Mouse (Mus musculus) MEL-GATA-1-ER (cell line): ENCODE results near the gene Etfa.

ENCODE experiments used
- DNase-seq: peaks from one replicate; pipeline ENCODE4 v3.0.0-alpha.2; 2012; ENCODE audit warnings: low read depth; ENCODE audit errors: extremely low read depth

The Etfa gene

DNA sequence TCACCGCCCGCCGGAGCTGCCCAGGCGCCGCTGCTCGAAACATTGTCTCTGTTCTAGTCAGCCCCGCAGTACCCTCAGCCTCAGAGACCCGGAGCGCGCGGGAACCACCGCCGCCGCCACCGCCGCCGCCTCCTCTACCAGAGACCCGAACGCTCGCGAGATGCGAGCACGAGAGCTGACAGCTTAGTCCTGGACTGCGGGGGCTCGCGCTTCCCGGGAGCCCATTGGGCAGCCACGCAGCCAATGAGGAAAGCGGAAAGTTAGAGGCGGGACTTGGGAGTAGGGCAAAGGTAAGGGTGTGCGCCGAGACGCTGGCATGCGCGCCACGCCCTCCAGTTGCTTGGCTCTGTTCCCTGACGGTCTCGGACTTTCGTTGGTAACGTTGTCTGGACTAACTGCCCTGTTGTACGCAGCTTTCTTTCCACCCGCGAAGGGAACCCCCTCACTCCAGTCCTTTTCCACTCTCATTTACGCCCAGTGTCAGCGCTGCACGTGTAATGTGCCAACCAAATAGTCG lies at the start of gene Etfa:
Gene Etfa, minus strand, starts transcription at position 217 of the 517 bp plus-strand sequence.
- peak; percentile 93 for DNase-seq

- no peak for DNase-seq
These were observed 48.9 kb upstream of the Etfa start for GRCm38 (mm10) chr9:55560960-55561359.

- peak; percentile 61 for DNase-seq
These were observed 42.9 kb upstream of the Etfa start for GRCm38 (mm10) chr9:55554986-55555385.

DNA sequence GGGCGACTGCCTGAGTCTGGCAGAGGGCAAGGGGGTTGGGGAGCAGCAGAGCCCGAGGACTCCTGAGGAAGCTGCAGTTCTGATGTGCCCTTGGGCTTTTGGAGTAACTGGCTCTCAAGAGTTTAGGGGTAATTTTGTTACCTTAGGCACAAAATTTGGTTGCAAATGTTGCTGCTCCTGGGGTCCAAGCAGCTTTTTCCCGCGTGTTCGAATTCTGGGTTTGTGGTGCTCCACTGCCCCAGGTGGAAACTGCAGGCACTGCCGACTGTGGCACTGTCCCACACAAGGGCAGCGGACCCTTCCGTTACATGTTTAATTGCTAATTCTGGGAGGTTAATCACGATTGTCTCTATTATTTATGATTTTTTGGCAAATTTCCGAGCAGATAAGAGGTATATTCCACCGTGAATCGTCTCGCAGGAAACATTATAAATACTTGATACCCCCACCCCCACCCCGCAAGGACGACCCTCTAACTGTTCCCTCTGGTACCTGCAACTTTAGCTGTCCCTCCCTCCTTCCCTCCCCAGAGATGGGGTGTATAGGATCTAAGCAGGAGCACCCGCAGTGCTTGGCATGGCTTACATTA lies 37.4 kb upstream of the Etfa start:
- DNase-seq: no peak

- no peak for DNase-seq
These were observed 36.8 kb upstream of the Etfa start for GRCm38 (mm10) chr9:55548871-55549270.

GRCm38 (mm10) chr9:55546176-55547010 lies 34.4 kb upstream of the Etfa start:
- DNase-seq: no peak

- DNase-seq: no peak
These were observed 33.6 kb upstream of the Etfa start for GRCm38 (mm10) chr9:55545556-55546175.

- no peak for DNase-seq
These were observed 33.0 kb upstream of the Etfa start for GRCm38 (mm10) chr9:55544861-55545555.

DNA sequence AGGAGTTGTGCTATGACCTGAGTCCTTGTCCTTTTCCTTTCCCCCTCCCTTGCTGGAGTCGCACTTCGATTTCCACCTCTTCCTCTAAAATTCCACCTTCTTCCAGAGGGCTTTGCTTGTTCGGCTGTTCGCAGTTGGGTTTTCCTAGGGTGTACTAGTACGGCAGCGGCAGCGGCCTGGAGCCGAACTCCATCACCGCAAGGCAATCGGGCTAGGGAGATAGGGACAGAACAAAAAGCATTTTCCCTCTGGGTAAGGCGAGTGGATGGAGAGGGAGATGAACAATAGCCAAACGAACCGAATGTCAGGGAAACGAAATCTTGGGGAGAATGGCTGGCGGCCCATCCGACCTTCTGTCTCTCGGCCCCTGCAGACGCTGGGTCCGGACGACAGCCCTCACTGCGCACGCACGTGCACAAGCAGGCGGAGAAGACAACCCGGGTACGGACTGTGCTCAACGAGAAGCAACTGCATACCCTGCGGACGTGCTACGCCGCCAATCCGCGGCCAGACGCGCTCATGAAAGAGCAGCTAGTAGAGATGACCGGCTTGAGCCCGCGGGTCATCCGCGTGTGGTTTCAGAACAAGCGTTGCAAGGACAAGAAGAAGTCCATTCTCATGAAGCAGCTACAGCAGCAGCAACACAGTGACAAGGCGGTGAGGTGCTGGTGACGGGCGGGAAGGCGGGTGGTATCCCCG lies 31.8 kb upstream of the Etfa start:
- no peak for DNase-seq

DNA sequence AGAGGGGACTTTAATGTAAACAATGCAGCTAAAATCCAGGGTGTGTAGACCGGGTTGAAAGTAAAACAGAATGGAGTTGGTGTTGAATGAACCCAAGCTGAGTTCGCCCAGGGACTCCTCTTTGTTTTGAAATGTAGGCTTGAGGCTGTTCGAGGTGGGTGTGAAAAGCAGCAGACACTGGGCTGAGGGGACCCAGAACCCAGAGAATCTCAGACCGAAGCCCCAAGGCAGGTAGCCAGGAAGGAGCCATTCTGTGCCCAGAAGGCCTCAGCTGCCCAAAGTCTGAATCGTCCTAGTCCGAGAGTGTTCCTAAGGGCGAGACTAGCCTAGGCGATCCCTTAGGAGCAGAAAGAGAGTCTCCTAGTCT lies 31.3 kb upstream of the Etfa start:
- no peak for DNase-seq

GRCm38 (mm10) chr9:55542366-55543325 lies 30.6 kb upstream of the Etfa start:
- DNase-seq: no peak

GRCm38 (mm10) chr9:55541681-55542365 lies 29.8 kb upstream of the Etfa start:
- DNase-seq: no peak

DNA sequence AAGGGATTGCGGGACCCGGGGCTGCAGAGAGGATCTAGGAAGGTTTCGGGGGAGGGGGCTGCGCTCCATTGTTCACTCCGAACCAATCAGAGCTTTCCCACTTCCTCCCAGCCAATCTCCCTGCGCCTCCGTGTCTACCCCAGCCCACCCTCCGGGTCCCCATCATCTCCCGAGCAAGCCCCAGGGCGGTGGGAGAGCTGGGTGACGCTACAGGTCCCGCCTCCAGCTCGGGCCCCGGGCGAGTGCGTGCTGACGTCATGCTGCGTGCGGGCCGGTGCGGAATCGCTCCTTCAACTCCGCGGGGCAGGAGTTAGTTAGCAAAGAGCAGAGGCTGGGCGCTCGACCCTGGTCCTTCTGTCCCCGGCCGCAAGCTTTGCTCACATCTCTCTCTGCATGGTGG lies 28.8 kb upstream of the Etfa start:
- no peak for DNase-seq

GRCm38 (mm10) chr9:55540391-55540770 lies 28.3 kb upstream of the Etfa start:
- no peak for DNase-seq

GRCm38 (mm10) chr9:55539661-55540390 lies 27.8 kb upstream of the Etfa start:
- no peak for DNase-seq

DNA sequence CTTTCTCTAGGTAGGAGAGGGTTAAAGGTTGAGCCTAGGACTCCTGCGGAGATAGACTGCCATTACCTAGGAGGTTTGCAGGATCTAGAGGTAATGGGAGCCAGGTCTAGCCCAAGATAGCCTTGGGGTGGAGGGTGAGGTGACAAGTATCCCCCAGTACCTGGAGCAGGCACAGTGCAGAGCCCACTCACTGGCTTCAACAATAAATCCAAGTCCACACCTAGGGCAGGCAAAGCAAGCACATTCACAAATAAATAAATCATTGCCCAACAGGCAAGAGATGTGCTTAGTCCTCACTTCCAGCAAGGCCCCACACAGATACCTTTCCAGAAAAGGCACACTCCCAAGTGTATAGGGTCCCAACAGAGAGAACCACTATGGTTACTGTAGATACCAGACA lies 27.0 kb upstream of the Etfa start:
- no peak for DNase-seq

DNA sequence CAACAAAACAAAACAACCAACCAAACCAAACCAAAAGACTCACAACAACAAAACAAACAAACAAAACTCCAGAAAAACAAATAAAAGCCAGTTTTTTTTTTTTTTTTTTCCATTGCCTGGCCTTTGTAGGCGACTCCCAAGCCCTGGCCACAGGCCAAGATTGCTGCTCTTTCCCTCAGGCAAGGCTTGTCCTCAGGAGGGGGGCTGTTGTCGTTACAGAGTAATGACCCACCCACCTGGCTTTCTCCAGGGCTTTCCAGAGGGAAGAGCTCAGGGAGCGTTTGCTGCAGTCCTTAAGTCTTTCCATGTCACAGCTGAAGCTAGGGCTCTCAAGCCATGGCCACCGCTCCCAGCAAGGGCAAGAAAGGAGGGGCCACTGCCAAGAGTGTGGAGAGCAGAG lies 26.3 kb upstream of the Etfa start, which contains the start of gene Isl2:
Gene Isl2, plus strand, starts transcription at position 296 of the 400 bp plus-strand sequence.
- no peak for DNase-seq

GRCm38 (mm10) chr9:55535907-55536306 lies 23.9 kb upstream of the Etfa start:
- peak; percentile 17 for DNase-seq

DNA sequence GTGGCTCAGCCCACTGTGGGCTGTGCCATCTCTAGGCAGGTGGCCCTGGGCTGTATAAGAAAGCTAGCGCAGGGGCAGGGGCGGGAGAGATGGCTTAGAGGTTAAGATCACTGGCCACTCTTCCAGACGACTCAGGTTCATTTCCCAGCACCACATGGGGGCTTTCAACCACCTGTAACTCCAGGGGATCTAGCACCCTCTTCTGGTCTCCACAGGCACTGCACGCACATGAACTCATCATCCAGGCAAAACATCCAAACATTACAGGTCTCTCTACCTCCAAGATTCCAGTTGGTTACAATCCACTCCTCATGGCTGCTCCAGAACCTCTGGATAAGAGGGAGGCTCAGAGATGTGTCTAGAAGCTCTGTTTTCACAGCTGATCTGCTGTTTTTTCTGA lies 13.7 kb upstream of the Etfa start:
- peak; percentile 24 for DNase-seq
